Mouse (Mus musculus) activated CD4-positive, CD25-positive, alpha-beta regulatory T cell (primary cell): ENCODE data around the gene Map3k1. TPM values are rescaled to one million over a fixed set of nuclear protein-coding genes. Genes with fewer than 3 reads are reported as not detected.

Experiments used
- polyA plus RNA-seq, 2 experiments: library from polyadenylated mRNA; unstranded; fragments of 100-300 nt; shearing (Covaris generic); gene quantifications; one replicate each; pipeline ENCODE4 v1.2.1; 2017

The Map3k1 gene
- 10 to 100 TPM; 25.1 to 26.5 TPM for polyA plus RNA-seq

GRCm38 (mm10) chr13:111808637-111809465 is at the start of gene Map3k1:
Gene Map3k1, minus strand, starts transcription at chr13:111808993.

Other genes with a start within 250 kb of the Map3k1 start
- gene Gm10198, start 216.2 kb downstream of the Map3k1 start, polyA plus RNA-seq = not detected
- gene Mier3, start 128.0 kb downstream of the Map3k1 start, polyA plus RNA-seq = 10 to 100 TPM in 1 of 2 experiments, 1 to 10 TPM in 1; 9.5 to 11.5 TPM